Mouse (Mus musculus): Measurements from ENCODE around the gene Abhd12. TPM values are rescaled to one million over a fixed set of nuclear protein-coding genes. Genes with fewer than 3 reads are reported as not detected.

Abhd12 gene
- total RNA-seq, 4 experiments from 2014 or later, result 331 to 348 (median 335) TPM

DNA sequence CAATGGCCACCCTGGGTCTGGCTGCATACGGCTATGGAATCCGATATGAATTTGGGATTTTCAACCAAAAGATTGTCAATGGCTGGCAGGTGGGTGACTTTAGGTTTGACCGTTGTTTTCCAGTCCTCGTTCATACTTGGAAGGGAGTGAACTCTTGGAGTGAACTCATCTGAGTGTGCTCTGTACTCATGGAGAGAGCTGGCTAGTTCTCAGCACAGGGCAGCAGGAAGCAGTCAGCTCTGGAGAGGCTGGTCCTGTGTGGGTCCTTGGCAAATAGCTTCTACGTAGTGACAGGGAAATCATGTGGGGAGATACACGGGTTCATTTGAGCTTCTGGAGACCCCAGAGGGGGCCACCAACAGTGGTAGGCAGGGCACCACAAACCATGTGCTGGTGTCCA is 95.7 kb downstream of the Abhd12 start:
- no peak for DNase-seq (ENCODE audit: low spot score in 2 of 2)

- no peak for DNase-seq (ENCODE audit: low spot score in 2 of 2)
These were observed 96.2 kb downstream of the Abhd12 start for GRCm38 (mm10) chr2:150808381-150808780.

GRCm38 (mm10) chr2:150803035-150803434 is 101.5 kb downstream of the Abhd12 start:
- no peak for DNase-seq (ENCODE audit: low spot score in 2 of 2)

DNA sequence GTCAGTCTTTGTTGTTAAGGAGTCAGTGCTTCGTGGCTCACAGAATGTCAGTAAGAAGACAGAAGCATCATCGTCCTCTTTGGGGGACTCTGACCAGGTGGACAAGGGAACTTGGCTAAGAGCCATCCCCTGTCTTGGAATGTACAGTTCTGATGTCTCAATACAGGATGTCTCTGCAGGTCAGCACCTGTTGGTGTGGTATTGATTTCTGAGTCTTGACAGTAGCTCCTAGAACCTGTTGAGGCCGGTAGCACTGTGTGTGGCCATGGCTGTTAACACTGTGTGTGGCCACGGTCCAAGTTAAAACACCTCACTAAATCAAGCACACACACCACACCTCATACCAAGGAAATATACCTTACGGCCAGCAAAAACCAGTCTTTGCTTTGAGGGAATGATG is 103.9 kb downstream of the Abhd12 start:
- DNase-seq (ENCODE audit: low spot score in 2 of 2), result no peak

GRCm38 (mm10) chr2:150798084-150798483 is 106.5 kb downstream of the Abhd12 start:
- no peak for DNase-seq (ENCODE audit: low spot score in 2 of 2)

GRCm38 (mm10) chr2:150793320-150793719 is 111.2 kb downstream of the Abhd12 start:
- DNase-seq (ENCODE audit: low spot score in 2 of 2), result no peak

DNA sequence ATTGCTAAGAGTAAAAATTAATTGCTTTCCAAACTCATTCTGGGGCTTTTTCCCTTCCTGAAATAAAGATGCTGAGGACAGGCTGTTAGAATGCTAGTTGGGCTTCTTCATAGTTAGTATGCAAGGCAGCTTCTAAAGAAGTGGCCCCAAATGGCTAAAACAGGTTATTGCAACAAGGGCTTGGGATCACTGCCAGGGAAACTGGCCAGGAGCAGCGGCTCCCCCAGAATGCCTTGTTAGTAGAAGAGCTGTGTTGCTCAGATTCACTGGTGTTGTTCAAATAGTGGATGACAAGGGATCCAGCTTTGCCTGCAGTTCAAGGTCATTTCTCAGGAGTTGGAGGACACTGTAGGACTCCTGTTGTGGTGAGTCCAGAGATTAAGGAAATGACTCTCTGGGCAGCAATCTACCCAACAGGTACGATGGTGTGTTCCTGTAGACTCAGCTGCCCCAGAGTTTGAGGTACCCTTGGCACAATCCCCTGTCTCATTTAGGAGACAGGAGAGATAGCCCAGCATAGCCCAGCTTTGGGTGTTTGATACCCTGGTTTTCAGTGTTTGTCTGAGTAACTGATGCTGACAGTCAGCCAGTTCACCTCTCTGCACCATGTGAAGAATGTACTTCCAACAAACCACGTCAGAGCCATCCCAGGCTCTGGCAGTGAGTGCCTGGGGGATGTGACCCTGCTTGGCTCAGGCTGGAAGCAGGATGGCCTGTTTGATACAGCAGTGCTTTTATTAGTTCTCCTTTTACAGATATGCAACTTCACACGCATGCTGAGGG is 115.6 kb downstream of the Abhd12 start:
- DNase-seq (ENCODE audit: low spot score in 2 of 2), result peak; percentile 78 to 88

GRCm38 (mm10) chr2:150787234-150787771 is 117.2 kb downstream of the Abhd12 start:
- no peak for DNase-seq (ENCODE audit: low spot score in 2 of 2)

DNA sequence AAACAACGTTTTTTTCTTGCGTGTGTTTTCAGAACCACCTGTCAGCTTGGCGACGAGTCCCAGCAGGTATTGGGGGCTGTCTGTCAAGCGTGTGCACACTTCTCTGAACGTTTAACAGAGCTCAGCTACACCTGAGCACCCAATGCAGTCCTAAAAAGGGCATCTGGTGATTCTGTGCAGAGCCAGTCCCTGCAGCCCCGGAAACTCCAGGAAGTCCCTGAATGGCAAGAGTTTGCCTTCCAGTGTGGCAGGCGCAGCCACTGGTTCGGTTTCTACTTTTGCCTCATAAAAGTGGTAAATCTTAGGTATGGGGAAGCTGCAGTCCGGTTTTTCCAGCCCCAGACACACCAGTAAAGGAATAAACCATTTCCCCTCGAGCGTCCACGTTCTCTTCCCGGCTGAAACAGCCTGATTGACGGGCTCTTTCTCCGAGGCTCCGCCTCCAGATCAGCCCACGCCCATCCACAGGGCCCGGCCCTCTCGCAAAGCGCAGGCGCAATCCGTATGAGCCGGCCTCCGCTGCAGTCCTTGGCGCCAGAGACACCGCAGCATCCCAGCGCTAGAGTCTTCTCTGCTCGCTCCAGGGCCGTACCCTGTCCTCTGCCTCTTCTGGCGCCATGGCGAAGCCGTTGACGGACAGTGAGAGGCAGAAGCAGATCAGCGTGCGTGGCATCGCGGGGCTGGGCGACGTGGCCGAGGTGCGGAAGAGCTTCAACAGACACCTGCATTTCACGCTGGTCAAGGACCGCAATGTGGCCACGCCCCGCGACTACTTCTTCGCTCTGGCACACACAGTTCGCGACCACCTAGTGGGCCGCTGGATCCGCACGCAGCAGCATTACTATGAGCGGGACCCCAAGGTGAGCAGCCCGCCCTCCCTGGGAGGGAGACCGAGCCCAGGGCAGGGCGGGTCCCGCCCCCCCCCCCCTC is 118.0 kb downstream of the Abhd12 start, which contains the start of gene Pygb:
Pygb (plus strand) TSS at position 485 of the 930 bp plus-strand sequence.
- DNase-seq (ENCODE audit: low spot score in 2 of 2), result peak; percentile 73 to 85

DNA sequence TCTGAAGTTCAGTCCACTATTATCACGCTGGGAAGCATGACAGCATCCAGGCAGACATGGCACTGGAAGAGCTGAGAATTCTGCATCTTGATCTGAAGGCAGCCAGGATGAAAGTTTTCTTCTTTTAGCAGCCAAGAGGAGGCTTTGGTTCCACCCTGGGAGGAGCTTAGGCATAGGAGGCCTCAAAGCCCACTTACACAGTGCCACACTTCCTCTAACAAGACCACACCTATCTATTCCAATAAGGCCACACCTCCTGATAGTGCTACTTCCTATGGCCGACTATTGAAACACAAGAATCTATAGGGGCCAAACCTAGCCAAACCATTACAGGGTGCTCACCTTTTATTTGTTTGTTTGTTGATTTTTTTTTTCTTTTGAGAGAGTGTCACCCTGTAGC is 121.7 kb downstream of the Abhd12 start:
- no peak for DNase-seq (ENCODE audit: low spot score in 2 of 2)

Other genes with a start within 250 kb of the Abhd12 start
- gene Acss1, start 236.2 kb downstream of the Abhd12 start, total RNA-seq (2022), result 10 to 100 TPM; 26.4 to 33.7 (median 28.2) TPM
- not detected for gene Vsx1, start 215.4 kb downstream of the Abhd12 start, total RNA-seq (2022)
- gene Entpd6, start 155.7 kb downstream of the Abhd12 start, total RNA-seq (2022), result 10 to 100 TPM; 57.3 to 70.1 (median 67.0) TPM
- 100 to 1,000 TPM; 197 to 249 (median 221) TPM for gene Pygb, start 118.0 kb downstream of the Abhd12 start, total RNA-seq (2022)
- gene Gins1, start 659 bp upstream of the Abhd12 start, total RNA-seq (2022), result 1 to 10 TPM in 3 of 4 experiments, under 1 TPM in 1; 0.81 to 3.7 (median 1.4) TPM
- gene Ninl, start 134.6 kb upstream of the Abhd12 start, total RNA-seq (2022), result 1 to 10 TPM; 5.2 to 7.4 (median 6.4) TPM
- 10 to 100 TPM; 16.1 to 26.7 (median 22.6) TPM for gene Nanp, start 134.7 kb upstream of the Abhd12 start, total RNA-seq (2022)
- gene Gm14151, start 187.6 kb upstream of the Abhd12 start, total RNA-seq (2022), result not detected
- not detected for gene Gm14147, start 193.5 kb upstream of the Abhd12 start, total RNA-seq (2022)